Mouse (Mus musculus) hindbrain, embryonic 15.5 days (tissue): Measurements from ENCODE around the gene Cxcl12. TPM values are rescaled to one million over a fixed set of nuclear protein-coding genes. Genes with fewer than 3 reads are reported as not detected.

ENCODE experiments used
- ATAC-seq: fragments of 200-750 bp; cut with Nextera tagmentation; 2 replicates; pipeline ENCODE4 v1.8.0; 2017; ENCODE audit warnings: low read depth, moderate number of reproducible peaks, moderate TSS enrichment; ENCODE audit not compliant: low FRiP score
- H3K27ac ChIP-seq: fragments of 300-500 bp; sonication (generic); replicated peaks from 2 replicates; pipeline ENCODE4 v1.5.1; 2015; ENCODE audit warnings: mild to moderate bottlenecking, inconsistent platforms
- H3K27me3 ChIP-seq: fragments of 300-500 bp; sonication (generic); 2 replicates; pipeline ENCODE4 v1.6.1; 2015; ENCODE audit warnings: control low read depth, inconsistent platforms
- H3K36me3 ChIP-seq: fragments of 300-500 bp; sonication (generic); 2 replicates; pipeline ENCODE4 v1.6.1; 2015; ENCODE audit warnings: control low read depth, inconsistent platforms
- H3K4me1 ChIP-seq: fragments of 300-500 bp; sonication (generic); replicated peaks from 2 replicates; pipeline ENCODE4 v1.6.1; 2015; ENCODE audit warnings: control low read depth, inconsistent platforms
- H3K4me2 ChIP-seq: fragments of 300-500 bp; sonication (generic); 2 replicates; pipeline ENCODE4 v1.6.1; 2015; ENCODE audit warnings: moderate library complexity, mild to moderate bottlenecking, inconsistent platforms
- H3K4me3 ChIP-seq: fragments of 300-500 bp; sonication (generic); 2 replicates; pipeline ENCODE4 v1.5.1; 2015; ENCODE audit warnings: mild to moderate bottlenecking, inconsistent platforms
- H3K9ac ChIP-seq: fragments of 300-500 bp; sonication (generic); 2 replicates; pipeline ENCODE4 v1.6.1; 2015; ENCODE audit warnings: inconsistent platforms
- H3K9me3 ChIP-seq: fragments of 300-500 bp; sonication (generic); 2 replicates; pipeline ENCODE4 v1.6.1; 2016; ENCODE audit warnings: control low read depth, inconsistent platforms
- WGBS: fragments of 180-500 bp; shearing (Covaris S2); methylation state at CpG from one replicate; pipeline ENCODE4 v1.1.7; 2015; 5-methylcytosine and 5-hydroxymethylcytosine counted together
- polyA plus RNA-seq: library from polyadenylated mRNA; unstranded; fragments of >200 nt; fragmentation: Nextera tagmentation; extraction: Ambion mirVana; gene quantifications from 2 replicates; pipeline ENCODE4 v1.2.1, GENCODE M21; 2015

The Cxcl12 gene
- polyA plus RNA-seq, 1 experiment from 2014 or later = 65.4 TPM

DNA sequence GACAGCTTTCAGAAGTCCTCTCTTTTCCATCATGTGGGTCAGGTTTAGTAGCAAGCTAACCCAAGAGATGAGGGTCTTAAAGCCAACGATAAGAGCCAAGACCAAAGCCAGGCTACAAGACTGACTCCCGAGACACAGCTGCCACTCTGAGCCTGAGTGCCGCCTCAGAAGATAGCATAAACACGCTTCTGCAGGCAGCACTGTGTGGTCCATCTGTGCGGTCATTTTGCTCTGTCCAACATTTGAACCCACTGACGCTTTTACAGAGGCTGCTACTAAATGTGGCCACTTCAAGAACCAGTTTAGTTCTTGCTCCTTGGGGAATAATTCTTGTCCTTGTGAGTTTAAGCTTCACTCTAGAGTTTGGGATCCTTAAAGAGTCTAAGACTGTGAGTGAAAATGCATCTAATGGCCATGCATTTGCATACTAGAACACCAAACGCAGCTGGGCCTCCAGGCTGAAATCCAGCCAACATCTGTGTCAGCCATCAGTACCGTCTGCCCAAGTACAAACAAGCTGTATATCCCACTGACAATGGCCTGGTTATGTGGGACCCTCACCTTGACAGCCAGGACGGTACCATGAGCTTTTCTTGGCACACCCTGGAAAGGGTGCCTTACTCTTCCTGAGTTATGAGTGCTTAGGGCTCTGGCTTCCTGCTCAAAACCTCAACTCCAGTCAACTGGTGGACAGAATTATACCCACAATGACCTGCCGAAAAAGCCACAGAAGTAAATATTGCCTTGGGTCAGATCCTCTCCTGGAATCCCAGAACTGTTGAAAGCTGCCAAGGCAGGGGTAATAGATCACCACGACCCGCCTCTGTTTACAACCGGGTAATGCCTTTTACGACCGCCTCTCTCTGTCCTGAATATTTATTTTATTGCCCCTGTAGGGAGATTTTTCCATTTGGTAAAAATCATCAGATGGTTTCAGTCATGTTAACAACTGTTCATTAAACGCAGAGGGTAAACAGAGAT is 8.3 kb upstream of the Cxcl12 start:
- WGBS = 64% methylated on average over 16 of the region's 16 CpGs
- no peak overlapping the region for H3K4me2 ChIP-seq
- no peak overlapping the region for H3K27ac ChIP-seq
- H3K9ac ChIP-seq = no peak overlapping the region
- no peaks in the 10 kb centered on the region for H3K4me1 ChIP-seq
- no peak for ATAC-seq
- H3K36me3 ChIP-seq = no peaks in the 10 kb centered on the region
- H3K9me3 ChIP-seq = no peaks in the 10 kb centered on the region
- no peak overlapping the region for H3K4me3 ChIP-seq
- H3K27me3 ChIP-seq = no peaks in the 10 kb centered on the region

DNA sequence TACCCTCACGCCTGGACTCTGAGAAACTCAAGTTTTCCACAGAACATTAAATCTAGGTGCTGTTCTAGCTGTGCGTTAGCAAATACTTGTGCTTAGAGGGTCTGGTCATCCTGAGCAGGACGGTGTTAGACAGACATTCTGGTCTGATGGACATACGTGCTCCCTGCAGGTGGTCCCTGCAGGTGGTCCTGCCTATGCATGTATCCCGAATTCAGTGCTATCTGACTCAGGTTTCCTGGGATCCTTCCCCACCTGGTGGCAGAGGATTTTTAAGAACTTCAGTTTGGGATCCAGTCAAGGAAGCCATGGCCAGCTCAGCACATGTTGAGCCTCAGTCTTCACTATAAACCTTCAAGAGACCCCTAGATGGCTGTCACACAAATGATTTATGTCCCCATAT is 4.8 kb upstream of the Cxcl12 start:
- 80% methylated on average over 5 of the region's 5 CpGs for WGBS
- Histone ChIP-seq H3K27me3 (peaks cover 19% of the 10 kb centered on the region), H3K9me3 (no peaks in the 10 kb centered on the region), H3K36me3 (no peaks in the 10 kb centered on the region), H3K4me2 (no peak overlapping the region), H3K9ac (no peak overlapping the region), H3K4me3 (no peak overlapping the region), H3K4me1 (peaks cover 20% of the 10 kb centered on the region), H3K27ac (no peak overlapping the region)
- ATAC-seq = no peak

- H3K27ac ChIP-seq = no peak overlapping the region
- H3K9ac ChIP-seq = no peak overlapping the region
- peak overlapping the region; percentile 46 for H3K4me2 ChIP-seq
- H3K36me3 ChIP-seq = no peaks in the 10 kb centered on the region
- H3K4me1 ChIP-seq = peaks cover 32% of the 10 kb centered on the region
- ATAC-seq = peak; percentile 90
- H3K9me3 ChIP-seq = no peaks in the 10 kb centered on the region
- peak overlapping the region; percentile 4; the same call in 1 of the 2 replicates for H3K4me3 ChIP-seq
- H3K27me3 ChIP-seq = peaks cover 44% of the 10 kb centered on the region
- WGBS = 2% methylated on average over 16 of the region's 16 CpGs
Observed at GRCm38 (mm10) chr6:117166581-117167425, 1.5 kb upstream of the Cxcl12 start.

DNA sequence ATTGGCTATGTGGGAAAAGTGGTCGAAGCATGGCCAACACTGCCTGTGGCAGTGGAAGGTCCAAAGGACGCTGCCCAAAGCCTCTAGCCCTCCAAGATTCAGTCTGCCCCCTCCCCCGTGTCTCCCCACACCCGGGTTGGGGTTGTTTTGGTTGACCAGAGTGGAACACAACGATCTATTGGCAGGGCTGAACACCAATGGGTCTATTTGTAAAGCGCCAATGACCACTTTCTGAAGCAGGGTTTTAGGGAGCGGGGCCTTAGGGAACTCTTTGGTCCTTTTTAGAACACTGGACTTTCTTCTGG is 957 bp upstream of the Cxcl12 start:
- peak overlapping the region; percentile 4; the same call in 1 of the 2 replicates for H3K4me3 ChIP-seq

GRCm38 (mm10) chr6:117169051-117169909 is 945 bp downstream of the Cxcl12 start:
- peaks cover 58% of the 10 kb centered on the region for H3K27me3 ChIP-seq
- no peak overlapping the region; the same call in none of the 2 replicates for H3K27ac ChIP-seq
- ATAC-seq = no peak
- peak overlapping the region; percentile 99 for H3K4me2 ChIP-seq
- peak overlapping the region; percentile 57 for H3K4me3 ChIP-seq
- under 1% methylated on average over 46 of the region's 46 CpGs for WGBS
- peak overlapping the region; percentile 54 for H3K9ac ChIP-seq
- H3K4me1 ChIP-seq = peaks cover 32% of the 10 kb centered on the region
- H3K9me3 ChIP-seq = no peaks in the 10 kb centered on the region
- no peaks in the 10 kb centered on the region for H3K36me3 ChIP-seq

More for the DNA sequence above, 957 bp upstream of the Cxcl12 start:
- Histone ChIP-seq H3K4me2 (peak overlapping the region; percentile 46), H3K36me3 (no peaks in the 10 kb centered on the region), H3K9me3 (no peaks in the 10 kb centered on the region), H3K27ac (no peak overlapping the region), H3K27me3 (peaks cover 50% of the 10 kb centered on the region), H3K9ac (no peak overlapping the region), H3K4me1 (peaks cover 32% of the 10 kb centered on the region)
- WGBS = 14% methylated on average over 7 of the region's 7 CpGs
- no peak for ATAC-seq

GRCm38 (mm10) chr6:117169910-117170747 is 1.8 kb downstream of the Cxcl12 start:
- peaks cover 34% of the 10 kb centered on the region for H3K4me1 ChIP-seq
- WGBS = 26% methylated on average over 10 of the region's 10 CpGs
- no peaks in the 10 kb centered on the region for H3K36me3 ChIP-seq
- peak overlapping the region; percentile 99 for H3K4me2 ChIP-seq
- ATAC-seq = no peak
- no peak overlapping the region for H3K27ac ChIP-seq
- H3K9me3 ChIP-seq = no peaks in the 10 kb centered on the region
- H3K4me3 ChIP-seq = peak overlapping the region; percentile 57
- H3K27me3 ChIP-seq = peaks cover 58% of the 10 kb centered on the region
- H3K9ac ChIP-seq = no peak overlapping the region

- H3K4me3 ChIP-seq = no peak overlapping the region
- H3K4me2 ChIP-seq = no peak overlapping the region
- no peak overlapping the region for H3K27ac ChIP-seq
- peaks cover 31% of the 10 kb centered on the region for H3K4me1 ChIP-seq
- no peak for ATAC-seq
- H3K9me3 ChIP-seq = no peaks in the 10 kb centered on the region
- WGBS = 84% methylated on average over 6 of the region's 6 CpGs
- H3K27me3 ChIP-seq = peaks cover 47% of the 10 kb centered on the region
- no peak overlapping the region for H3K9ac ChIP-seq
- H3K36me3 ChIP-seq = no peaks in the 10 kb centered on the region
Observed at GRCm38 (mm10) chr6:117172358-117172757, 4.0 kb downstream of the Cxcl12 start.

DNA sequence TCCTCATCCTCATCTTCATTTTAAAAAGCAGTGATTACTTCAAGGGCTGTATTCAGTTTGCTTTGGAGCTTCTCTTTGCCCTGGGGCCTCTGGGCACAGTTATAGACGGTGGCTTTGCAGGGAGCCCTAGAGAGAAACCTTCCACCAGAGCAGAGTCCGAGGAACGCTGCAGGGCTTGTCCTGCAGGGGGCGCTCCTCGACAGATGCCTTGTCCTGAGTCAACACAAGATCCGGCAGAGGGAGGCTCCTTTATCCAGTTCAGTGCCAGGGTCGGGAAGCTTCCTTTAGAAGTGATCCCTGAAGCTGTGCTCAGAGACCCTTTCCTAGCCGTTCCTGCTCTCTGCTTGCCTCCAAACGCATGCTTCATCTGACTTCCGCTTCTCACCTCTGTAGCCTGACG is 5.5 kb downstream of the Cxcl12 start:
- Histone ChIP-seq H3K36me3 (no peaks in the 10 kb centered on the region), H3K4me3 (no peak overlapping the region), H3K4me1 (peaks cover 17% of the 10 kb centered on the region), H3K9me3 (no peaks in the 10 kb centered on the region), H3K27ac (no peak overlapping the region), H3K9ac (no peak overlapping the region), H3K4me2 (peak overlapping the region; percentile 20; the same call in 1 of the 2 replicates), H3K27me3 (peaks cover 37% of the 10 kb centered on the region)
- 15% methylated on average over 11 of the region's 11 CpGs for WGBS
- peak; percentile 65; the same call in 1 of the 2 replicates for ATAC-seq

GRCm38 (mm10) chr6:117175113-117175793 is 6.9 kb downstream of the Cxcl12 start:
- no peak for ATAC-seq
- Histone ChIP-seq H3K4me2 (no peak overlapping the region), H3K9ac (no peak overlapping the region), H3K4me1 (peaks cover 8% of the 10 kb centered on the region; the same call in 1 of the 2 replicates), H3K9me3 (no peaks in the 10 kb centered on the region), H3K4me3 (no peak overlapping the region), H3K27me3 (peaks cover 29% of the 10 kb centered on the region), H3K27ac (no peak overlapping the region), H3K36me3 (no peaks in the 10 kb centered on the region)
- 40% methylated on average over 2 of the region's 2 CpGs for WGBS

DNA sequence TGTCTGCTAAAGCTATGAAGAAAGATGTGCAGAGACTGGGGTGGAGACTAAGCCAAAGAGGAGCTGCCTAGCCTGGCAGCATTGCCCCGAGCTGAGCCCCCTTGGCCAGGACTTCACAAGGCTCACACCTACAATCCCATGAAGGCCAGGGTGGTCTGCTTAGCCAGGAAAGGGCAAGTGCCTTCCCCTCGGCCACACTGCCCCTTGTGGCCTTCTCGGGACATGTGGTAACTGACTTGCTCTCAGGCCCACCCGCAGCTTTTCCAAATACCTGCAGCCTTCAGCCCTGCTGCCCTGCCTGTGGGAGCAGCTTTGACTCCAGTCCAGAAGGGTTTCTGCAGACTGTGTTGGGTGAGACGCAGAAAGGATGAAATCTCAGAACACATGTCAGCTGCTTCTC is 8.1 kb downstream of the Cxcl12 start:
- Histone ChIP-seq H3K4me1 (peaks cover 8% of the 10 kb centered on the region; the same call in 1 of the 2 replicates), H3K4me2 (no peak overlapping the region), H3K27me3 (peaks cover 18% of the 10 kb centered on the region), H3K27ac (no peak overlapping the region), H3K9ac (no peak overlapping the region), H3K9me3 (no peaks in the 10 kb centered on the region), H3K4me3 (no peak overlapping the region), H3K36me3 (no peaks in the 10 kb centered on the region)
- WGBS = 29% methylated on average over 5 of the region's 5 CpGs
- no peak for ATAC-seq
